In the genomic region with DNA sequence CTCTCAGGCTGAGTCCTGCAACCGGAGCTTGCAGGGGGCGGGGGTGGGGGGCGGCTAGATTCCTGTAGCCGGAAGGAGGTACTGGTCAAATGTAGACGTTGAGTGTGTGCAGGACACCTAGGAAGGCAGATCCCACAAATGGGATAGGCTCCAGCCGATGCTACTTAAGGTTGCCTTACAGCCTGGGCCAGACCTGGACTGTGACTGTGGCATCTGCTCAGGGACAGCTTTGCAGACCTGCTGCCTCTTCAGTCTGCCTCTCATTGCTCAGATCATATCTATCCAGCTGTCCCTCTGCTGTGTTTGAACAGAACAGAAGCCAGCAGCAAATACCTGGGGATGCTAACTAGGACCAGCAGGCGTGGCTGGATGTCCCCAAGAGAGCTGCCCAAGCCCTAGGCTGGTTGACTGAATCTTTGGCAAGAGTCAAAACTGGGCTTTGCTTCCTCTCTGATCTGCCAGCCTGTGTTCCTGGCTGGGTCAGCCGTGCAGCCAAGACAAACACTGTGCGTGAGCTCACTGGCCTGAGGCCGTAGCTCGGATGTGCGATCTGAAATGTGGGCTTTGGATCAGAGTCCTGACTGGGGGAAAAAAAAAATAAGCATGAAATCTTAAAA, we compare ENCODE assay signal across 9 mouse cellular contexts. TPM values are rescaled to one million over a fixed set of nuclear protein-coding genes. Genes with fewer than 3 reads are reported as not detected.
DNase-seq lines count a peak whose midpoint lies in the region; ATAC-seq lines count a peak whose summit lies in the region.
"Had no signal": no experiment of that assay in that cellular context is flagged by ENCODE, and none has a peak within 500 bp of the region (broad histone marks: within the 10 kb centered on the region; RNA-seq: fewer than 3 reads in every experiment).

No protein-coding gene starts in this region.

- H3K36me3 ChIP-seq in heart, embryonic 13.5 days: no peaks in the 10 kb centered on the region
- no peaks in the 10 kb centered on the region for H3K36me3 ChIP-seq in liver, embryonic 15.5 days (replicated peaks)
- H3K36me3 ChIP-seq: midbrain, embryonic 12.5 days had no signal

- H3K4me3 ChIP-seq in heart, embryonic 13.5 days: no peak overlapping the region
- H3K4me3 ChIP-seq in liver, embryonic 15.5 days (replicated peaks): no peak overlapping the region
- H3K4me3 ChIP-seq: midbrain, embryonic 12.5 days had no signal

- no peaks in the 10 kb centered on the region for H3K9me3 ChIP-seq in heart, embryonic 13.5 days
- H3K9me3 ChIP-seq in liver, embryonic 15.5 days (replicated peaks): no peaks in the 10 kb centered on the region
- H3K9me3 ChIP-seq: midbrain, embryonic 12.5 days had no signal

- 0 out of 2 replicates have a peak, but pooled peaks have one; percentile 13 for ATAC-seq in heart, embryonic 13.5 days (ENCODE audit: extremely low read depth, insufficient number of reproducible peaks, low FRiP score, low TSS enrichment)
- peak; percentile 24; the same call in 1 of the 2 replicates for ATAC-seq in liver, embryonic 15.5 days (ENCODE audit: insufficient read depth)

- WGBS in heart, embryonic 13.5 days: 33% methylated on average over 12 of the region's 12 CpGs
- WGBS in liver, embryonic 15.5 days (ENCODE audit: insufficient replicate concordance): 45% methylated on average over 12 of the region's 12 CpGs

- H3K4me2 ChIP-seq in heart, embryonic 13.5 days: 0 out of 2 replicates have a peak overlapping the region, but pooled peaks have one; percentile 14
- no peak overlapping the region; the same call in 1 of the 2 replicates for H3K4me2 ChIP-seq in liver, embryonic 15.5 days

- H3K9ac ChIP-seq in heart, embryonic 13.5 days: no peak overlapping the region
- no peak overlapping the region for H3K9ac ChIP-seq in liver, embryonic 15.5 days
- H3K9ac ChIP-seq: midbrain, embryonic 12.5 days had no signal

- peak overlapping the region; percentile 78 for H3K27ac ChIP-seq in heart, embryonic 13.5 days (replicated peaks)
- H3K27ac ChIP-seq in liver, embryonic 15.5 days (replicated peaks): no peak overlapping the region
- H3K27ac ChIP-seq: midbrain, embryonic 12.5 days had no signal

- peaks cover 5% of the 10 kb centered on the region; the same call in 1 of the 2 replicates for H3K27me3 ChIP-seq in heart, embryonic 13.5 days (replicated peaks)
- H3K27me3 ChIP-seq in liver, embryonic 15.5 days: 0 out of 2 replicates have a peak, but pooled peaks cover 14% of the 10 kb centered on the region

- H3K4me1 ChIP-seq in heart, embryonic 13.5 days: peaks cover 49% of the 10 kb centered on the region
- peaks cover 18% of the 10 kb centered on the region; the same call in 1 of the 2 replicates for H3K4me1 ChIP-seq in liver, embryonic 15.5 days (replicated peaks)

- peak; percentile 22 for DNase-seq in embryo, embryonic 10.5 days (ENCODE audit: low spot score)
- no peak for DNase-seq in embryo, embryonic 10 days (ENCODE audit: low spot score)
- DNase-seq in 3T3-L1 (ENCODE audit: low read depth, low spot score): peak; percentile 92
- DNase-seq in cerebellum, postnatal 10 days: peak; percentile 80 to 84
- DNase-seq in thymus, postnatal 10 days (ENCODE audit: low spot score in 2 of 2): no peak
- DNase-seq in urinary bladder, postnatal 25 days (ENCODE audit: low spot score): no peak

RNA-seq across cellular contexts. Expression of a gene that starts 44.4 kb away (rescaled TPM):
- 33.2 and 36.2 TPM in 2 replicates for polyA plus RNA-seq in heart, embryonic 13.5 days (2015; fragmentation: Nextera tagmentation; extraction: Ambion mirVana)
- polyA plus RNA-seq in liver, embryonic 15.5 days (2015; fragmentation: Nextera tagmentation; extraction: Ambion mirVana): 28.8 and 33.1 TPM in 2 replicates

Comparison
In these comparisons a context has a peak if more than half of its experiments do, and no peak if none do; other contexts are left out.
1. DNase-seq: peak in embryo, embryonic 10.5 days (single experiment), 3T3-L1 (single experiment) and cerebellum, postnatal 10 days (2 of 2); none in embryo, embryonic 10 days (single experiment), thymus, postnatal 10 days (0 of 2) and urinary bladder, postnatal 25 days (single experiment).